Mouse (Mus musculus) limb, embryonic 14.5 days (tissue): ENCODE data around the gene Cwc25. TPM values are rescaled to one million over a fixed set of nuclear protein-coding genes. Genes with fewer than 3 reads are reported as not detected.

ENCODE experiments used
- ATAC-seq: fragments of 200-750 bp; cut with Nextera tagmentation; 2 replicates; pipeline ENCODE4 v1.8.0; 2017; ENCODE audit warnings: low read depth, moderate number of reproducible peaks, moderate TSS enrichment; ENCODE audit not compliant: low FRiP score
- DNase-seq: peaks from one replicate; pipeline ENCODE4 v3.0.0-alpha.2; 2015; ENCODE audit warnings: low spot score
- H3K27ac ChIP-seq: fragments of 300-500 bp; sonication (generic); replicated peaks from 2 replicates; pipeline ENCODE4 v1.5.1; 2014; ENCODE audit warnings: low read depth, mild to moderate bottlenecking, low read length, moderate library complexity, mixed read lengths
- H3K27me3 ChIP-seq: fragments of 300-500 bp; sonication (generic); 2 replicates; pipeline ENCODE4 v1.6.1; 2014; ENCODE audit warnings: low read length, mixed read lengths; ENCODE audit not compliant: control insufficient read depth, insufficient read depth
- H3K36me3 ChIP-seq: fragments of 300-500 bp; sonication (generic); 2 replicates; pipeline ENCODE4 v1.6.1; 2014; ENCODE audit warnings: mild to moderate bottlenecking, low read length, moderate library complexity, mixed read lengths; ENCODE audit not compliant: control insufficient read depth, insufficient read depth
- H3K4me1 ChIP-seq: fragments of 300-500 bp; sonication (generic); 2 replicates; pipeline ENCODE4 v1.6.1; 2014; ENCODE audit warnings: antibody characterized with exemption, low read length, mixed read lengths; ENCODE audit not compliant: control insufficient read depth, insufficient read depth
- H3K4me2 ChIP-seq: fragments of 300-500 bp; sonication (generic); replicated peaks from 2 replicates; pipeline ENCODE4 v1.6.1; 2014; ENCODE audit warnings: low read depth, mild to moderate bottlenecking, low read length, moderate library complexity; ENCODE audit not compliant: severe bottlenecking
- H3K4me3 ChIP-seq: fragments of 300-500 bp; sonication (generic); replicated peaks from 2 replicates; pipeline ENCODE4 v1.5.1; 2014; ENCODE audit warnings: low read length
- H3K9ac ChIP-seq: fragments of 300-500 bp; sonication (generic); 2 replicates; pipeline ENCODE4 v1.6.1; 2014; ENCODE audit warnings: mild to moderate bottlenecking, low read depth, low read length, moderate library complexity; ENCODE audit not compliant: severe bottlenecking
- H3K9me3 ChIP-seq: fragments of 300-500 bp; sonication (generic); 2 replicates; pipeline ENCODE4 v1.6.1; 2016; ENCODE audit warnings: low read length; ENCODE audit not compliant: control insufficient read depth
- POLR2A ChIP-seq: fragments of 200-500 bp; IDR thresholded peaks from 2 replicates; pipeline ENCODE4 v1.8.0; 2012; ENCODE audit warnings: inconsistent platforms, mild to moderate bottlenecking, moderate library complexity, borderline replicate concordance; ENCODE audit not compliant: insufficient read depth, insufficient read length; ENCODE audit errors: extremely low read depth
- WGBS: fragments of 180-500 bp; shearing (Covaris S2); extraction: QIAGEN DNeasy Blood & Tissue Kit; methylation state at CpG from one replicate; pipeline ENCODE4 v1.1.7; 2014; 5-methylcytosine and 5-hydroxymethylcytosine counted together
- polyA plus RNA-seq, 2 experiments: library from polyadenylated mRNA; depleted of rRNA in 1 of 2; stranded (reverse) in 1 of 2; unstranded in 1 of 2; fragments of >200 nt; fragmentation: Nextera tagmentation in 1 of 2; extraction: Ambion mirVana in 1 of 2; gene quantifications; 2 replicates each; pipeline versions ENCODE4 v1.2.1 to v1.2.3; 2012 to 2014

Gene Cwc25
- polyA plus RNA-seq, 2 experiments: 11.6 to 20.6 TPM

- H3K9me3 ChIP-seq: no peaks in the 10 kb centered on the region
- no peak for ATAC-seq
- 23% methylated on average over 2 of the region's 2 CpGs for WGBS
- no peak overlapping the region for H3K4me3 ChIP-seq
- H3K9ac ChIP-seq: no peak overlapping the region
- H3K4me1 ChIP-seq: peaks cover 4% of the 10 kb centered on the region; the same call in 1 of the 2 replicates
- no peaks in the 10 kb centered on the region for H3K36me3 ChIP-seq
- no peak overlapping the region for H3K27ac ChIP-seq
- no peak overlapping the region for H3K4me2 ChIP-seq
- no peaks in the 10 kb centered on the region for H3K27me3 ChIP-seq
- no peak for DNase-seq
- no peak for TF ChIP-seq POLR2A
Observed at GRCm38 (mm10) chr11:97769704-97770103, 3.3 kb upstream of the Cwc25 start.

DNA sequence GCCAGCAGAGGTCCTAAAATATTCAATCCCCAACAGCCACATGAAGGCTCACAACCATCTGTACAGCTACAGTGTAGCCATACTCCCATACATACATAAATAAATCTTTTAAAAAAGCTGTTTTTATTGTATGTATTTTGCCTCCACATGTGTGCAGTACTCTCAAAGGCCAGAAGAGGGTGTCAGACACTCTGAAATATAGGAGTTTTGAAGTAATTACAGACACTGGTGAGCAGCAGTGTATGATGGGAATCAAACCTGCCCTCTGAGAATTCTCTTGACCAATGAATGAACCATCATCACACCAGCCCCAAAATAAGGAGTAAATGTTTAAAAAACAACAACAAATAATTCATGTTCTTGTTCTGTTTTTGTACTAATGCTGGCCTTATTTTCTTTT is 4.7 kb downstream of the Cwc25 start:
- no peak for TF ChIP-seq POLR2A
- ATAC-seq: no peak
- Histone ChIP-seq H3K27ac (no peak overlapping the region), H3K4me3 (no peak overlapping the region), H3K9ac (no peak overlapping the region), H3K27me3 (no peaks in the 10 kb centered on the region), H3K4me1 (peaks cover 4% of the 10 kb centered on the region; the same call in 1 of the 2 replicates), H3K4me2 (no peak overlapping the region), H3K36me3 (peaks cover 62% of the 10 kb centered on the region), H3K9me3 (no peaks in the 10 kb centered on the region)
- no peak for DNase-seq

- WGBS: 83% methylated on average over 6 of the region's 6 CpGs
- DNase-seq (no peak), ATAC-seq (no peak)
- Histone ChIP-seq H3K4me1 (no peaks in the 10 kb centered on the region), H3K27ac (no peak overlapping the region), H3K9ac (no peak overlapping the region), H3K27me3 (no peaks in the 10 kb centered on the region), H3K36me3 (peaks cover 84% of the 10 kb centered on the region), H3K4me3 (no peak overlapping the region), H3K4me2 (no peak overlapping the region), H3K9me3 (no peaks in the 10 kb centered on the region)
- TF ChIP-seq POLR2A: no peak
Observed at GRCm38 (mm10) chr11:97758942-97759341, 7.4 kb downstream of the Cwc25 start.

- Histone ChIP-seq H3K4me2 (no peak overlapping the region), H3K9ac (no peak overlapping the region), H3K4me1 (no peaks in the 10 kb centered on the region), H3K9me3 (no peaks in the 10 kb centered on the region), H3K36me3 (peaks cover 87% of the 10 kb centered on the region), H3K27ac (no peak overlapping the region), H3K4me3 (no peak overlapping the region), H3K27me3 (no peaks in the 10 kb centered on the region)
- WGBS: 88% methylated on average over 1 of the region's 1 CpGs
- no peak for DNase-seq
- no peak for TF ChIP-seq POLR2A
- no peak for ATAC-seq
Observed at GRCm38 (mm10) chr11:97758125-97758524, 8.2 kb downstream of the Cwc25 start.

DNA sequence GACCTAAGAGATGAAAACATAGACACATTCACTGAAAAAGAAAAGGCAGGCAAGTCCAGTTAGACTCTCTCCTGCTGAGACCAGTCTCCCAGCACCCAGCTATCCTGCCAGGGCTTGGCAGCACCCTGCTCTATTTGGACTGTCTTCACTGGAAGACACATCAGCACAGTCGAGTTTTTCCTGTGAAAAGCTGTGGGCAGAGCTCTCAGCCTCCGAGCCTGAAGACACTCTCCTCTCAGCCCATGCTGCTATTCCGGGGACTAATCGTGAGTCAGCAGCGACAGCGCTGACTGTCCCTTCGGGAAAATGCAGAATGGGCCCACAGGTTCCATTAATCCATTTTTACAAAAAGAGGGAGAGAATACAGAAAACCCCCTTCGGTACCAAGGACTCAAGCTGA is 13.1 kb downstream of the Cwc25 start:
- Histone ChIP-seq H3K9ac (no peak overlapping the region), H3K4me3 (no peak overlapping the region), H3K27ac (no peak overlapping the region), H3K4me1 (no peaks in the 10 kb centered on the region), H3K9me3 (no peaks in the 10 kb centered on the region), H3K36me3 (peaks cover 88% of the 10 kb centered on the region), H3K4me2 (no peak overlapping the region), H3K27me3 (no peaks in the 10 kb centered on the region)
- ATAC-seq (no peak), DNase-seq (no peak)
- WGBS: 92% methylated on average over 8 of the region's 8 CpGs
- no peak for TF ChIP-seq POLR2A

GRCm38 (mm10) chr11:97748496-97748895 is 17.9 kb downstream of the Cwc25 start:
- Histone ChIP-seq H3K27me3 (no peaks in the 10 kb centered on the region), H3K9ac (no peak overlapping the region), H3K9me3 (no peaks in the 10 kb centered on the region), H3K4me2 (no peak overlapping the region), H3K4me3 (no peak overlapping the region), H3K4me1 (peaks cover 3% of the 10 kb centered on the region), H3K36me3 (peaks cover 69% of the 10 kb centered on the region), H3K27ac (no peak overlapping the region)
- DNase-seq (no peak), ATAC-seq (no peak)
- TF ChIP-seq POLR2A: no peak
- WGBS: 90% methylated on average over 5 of the region's 5 CpGs
